Mouse (Mus musculus) neural tube, embryonic 15.5 days (tissue): Measurements from ENCODE around the gene Gm3448. TPM values are rescaled to one million over a fixed set of nuclear protein-coding genes. Genes with fewer than 3 reads are reported as not detected.
A peak's percentile ranks its signal among the peaks of the same experiment; 100 is the strongest.
"Not testable (repeated sequence)": the region's sequence is repeated elsewhere in the genome, so short reads cannot be mapped to it uniquely, and the experiment has no call there.

Experiments used
- ATAC-seq: fragments of 200-750 bp; cut with Nextera tagmentation; 2 replicates; pipeline ENCODE4 v1.8.0; 2017; ENCODE audit warnings: mild to moderate bottlenecking, moderate TSS enrichment, moderate library complexity; ENCODE audit not compliant: low FRiP score
- H3K27ac ChIP-seq: fragments of 300-500 bp; sonication (generic); replicated peaks from 2 replicates; pipeline ENCODE4 v1.5.1; 2015; ENCODE audit warnings: mild to moderate bottlenecking, inconsistent platforms
- H3K27me3 ChIP-seq: fragments of 300-500 bp; sonication (generic); replicated peaks from 2 replicates; pipeline ENCODE4 v1.6.1; 2015; ENCODE audit warnings: inconsistent platforms
- H3K36me3 ChIP-seq: fragments of 300-500 bp; sonication (generic); 2 replicates; pipeline ENCODE4 v1.6.1; 2015; ENCODE audit warnings: inconsistent platforms
- H3K4me1 ChIP-seq: fragments of 300-500 bp; sonication (generic); 2 replicates; pipeline ENCODE4 v1.6.1; 2015; ENCODE audit warnings: inconsistent platforms
- H3K4me2 ChIP-seq: fragments of 300-500 bp; sonication (generic); 2 replicates; pipeline ENCODE4 v1.6.1; 2015; ENCODE audit warnings: inconsistent platforms, mild to moderate bottlenecking, moderate library complexity
- H3K4me3 ChIP-seq: fragments of 300-500 bp; sonication (generic); replicated peaks from 2 replicates; pipeline ENCODE4 v1.5.1; 2015; ENCODE audit warnings: mild to moderate bottlenecking, inconsistent platforms
- H3K9ac ChIP-seq: fragments of 300-500 bp; sonication (generic); replicated peaks from 2 replicates; pipeline ENCODE4 v1.6.1; 2015; ENCODE audit warnings: mild to moderate bottlenecking, inconsistent platforms
- H3K9me3 ChIP-seq: fragments of 300-500 bp; sonication (generic); replicated peaks from 2 replicates; pipeline ENCODE4 v1.6.1; 2016; ENCODE audit warnings: inconsistent platforms
- WGBS: fragments of 180-500 bp; shearing (Covaris S2); methylation state at CpG from one replicate; pipeline ENCODE4 v1.1.7; 2015; ENCODE audit warnings: mixed read lengths; 5-methylcytosine and 5-hydroxymethylcytosine counted together
- polyA plus RNA-seq: library from polyadenylated mRNA; unstranded; fragments of >200 nt; fragmentation: Nextera tagmentation; extraction: Ambion mirVana; gene quantifications from 2 replicates; pipeline ENCODE4 v1.2.1, GENCODE M21; 2015

The Gm3448 gene
- polyA plus RNA-seq, 1 experiment from 2014 or later = 3.2 TPM

DNA sequence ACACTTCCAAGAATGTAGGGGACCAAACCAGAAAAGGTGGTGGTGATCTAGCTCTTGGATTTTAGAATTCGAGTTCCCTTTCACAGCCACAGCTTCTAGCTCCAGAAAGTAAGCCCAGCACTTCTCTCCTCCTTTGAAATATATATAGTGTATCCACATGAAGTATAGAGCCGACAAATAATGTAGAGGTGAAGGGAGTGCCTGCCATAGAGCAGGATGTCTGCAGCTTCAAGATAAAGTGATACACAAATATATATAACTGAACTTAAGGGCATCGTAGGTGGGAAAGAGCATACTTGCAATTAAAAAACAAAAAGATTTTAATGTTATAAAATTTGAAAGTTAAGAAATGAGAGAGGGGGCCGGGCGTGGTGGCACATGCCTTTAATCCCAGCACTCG, 15.8 kb downstream of the Gm3448 start:
- not testable (repeated sequence) for H3K36me3 ChIP-seq, H3K9ac ChIP-seq, H3K27ac ChIP-seq, H3K9me3 ChIP-seq, H3K4me2 ChIP-seq, ATAC-seq, H3K4me1 ChIP-seq, H3K27me3 ChIP-seq, H3K4me3 ChIP-seq
- WGBS = no CpG with 5 or more reads among the region's 6 CpGs

- not testable (repeated sequence) for H3K4me1 ChIP-seq, H3K27me3 ChIP-seq, H3K4me2 ChIP-seq, H3K36me3 ChIP-seq, H3K9me3 ChIP-seq, H3K4me3 ChIP-seq, H3K27ac ChIP-seq, H3K9ac ChIP-seq
- WGBS = no CpG with 5 or more reads among the region's 48 CpGs
- ATAC-seq = peak; percentile 93
These were observed 16.7 kb downstream of the Gm3448 start for GRCm38 (mm10) chr17:15024502-15025193.

DNA sequence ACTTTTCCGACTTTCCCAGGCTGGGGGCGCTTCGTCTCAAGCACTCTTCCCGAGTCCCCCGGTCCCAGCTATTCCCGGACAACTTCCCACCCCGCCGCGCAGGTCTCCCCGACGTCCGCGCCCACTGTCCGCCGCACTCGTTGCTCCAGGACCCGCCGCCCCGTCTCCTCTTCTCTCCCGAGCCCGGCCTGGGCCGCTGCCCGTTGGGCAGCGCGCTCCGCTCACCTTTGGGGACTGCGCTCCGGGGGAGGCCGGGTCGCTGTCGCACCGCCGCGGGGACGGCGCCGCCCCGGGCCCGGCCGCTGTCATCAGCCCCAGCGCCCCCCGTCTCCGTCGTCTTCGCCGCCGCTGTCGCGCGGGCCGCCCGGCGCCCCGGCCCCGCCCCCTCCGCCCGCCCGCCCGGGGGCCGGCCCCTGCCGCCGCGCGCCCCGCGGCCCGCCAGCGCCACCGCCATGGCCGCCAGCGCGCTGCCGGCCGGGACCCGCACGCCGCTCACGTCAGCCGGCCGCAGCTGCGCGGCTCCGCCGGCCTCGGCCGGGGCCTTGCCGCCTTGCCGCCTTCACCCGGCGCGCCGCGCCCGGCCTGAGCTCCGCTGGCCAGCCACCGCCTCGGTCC, 17.4 kb downstream of the Gm3448 start:
- H3K4me3 ChIP-seq, H3K27ac ChIP-seq, H3K9ac ChIP-seq, H3K36me3 ChIP-seq, H3K27me3 ChIP-seq, H3K4me2 ChIP-seq, H3K4me1 ChIP-seq, H3K9me3 ChIP-seq: not testable (repeated sequence)
- peak; percentile 81 for ATAC-seq
- no CpG with 5 or more reads among the region's 97 CpGs for WGBS

DNA sequence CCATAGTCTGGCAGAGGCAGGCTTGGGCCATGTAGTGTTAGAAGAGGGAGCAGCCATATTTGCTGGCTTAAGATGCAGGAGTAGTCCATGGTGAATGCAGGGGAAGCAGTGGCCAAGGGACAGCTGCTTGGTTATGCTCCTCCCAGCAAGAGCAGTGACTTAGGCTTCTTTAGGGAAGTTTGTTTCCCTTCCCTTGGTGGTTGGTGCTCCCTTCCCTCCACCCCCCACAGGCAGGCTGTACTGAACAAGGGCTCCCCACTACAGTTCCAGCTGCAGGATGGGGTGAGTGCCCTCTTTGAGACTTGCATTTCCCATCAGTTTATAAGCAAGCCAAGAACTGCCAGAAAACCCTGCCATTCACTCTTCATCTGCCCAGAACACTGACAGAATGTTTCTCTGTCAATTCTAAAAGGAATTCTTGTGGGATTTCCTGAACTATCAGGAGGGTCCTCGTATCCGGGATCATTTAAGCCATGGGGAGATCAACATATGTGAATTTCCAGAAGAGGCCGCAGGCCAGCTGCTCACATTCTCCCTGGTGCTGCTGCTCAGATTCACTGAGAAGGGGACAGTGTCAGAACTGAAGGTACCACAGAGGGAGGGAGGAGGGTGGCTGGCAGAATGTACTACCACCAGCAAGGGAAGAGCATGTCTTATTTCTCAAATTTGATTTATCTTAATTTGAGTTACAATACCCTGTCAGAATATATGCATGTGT, 19.7 kb downstream of the Gm3448 start:
- 74% methylated on average over 3 of the region's 3 CpGs for WGBS
- not testable (repeated sequence) for H3K9ac ChIP-seq, H3K4me2 ChIP-seq, H3K27ac ChIP-seq, H3K36me3 ChIP-seq, H3K4me1 ChIP-seq, H3K4me3 ChIP-seq, ATAC-seq, H3K27me3 ChIP-seq, H3K9me3 ChIP-seq

- no CpG with 5 or more reads among the region's 60 CpGs for WGBS
- H3K4me2 ChIP-seq, H3K9ac ChIP-seq, H3K27me3 ChIP-seq, H3K4me3 ChIP-seq, H3K9me3 ChIP-seq, H3K27ac ChIP-seq, H3K36me3 ChIP-seq, H3K4me1 ChIP-seq: not testable (repeated sequence)
- ATAC-seq = peak; percentile 97
These were observed 31.5 kb downstream of the Gm3448 start, which contains the start of gene Gm3435 for GRCm38 (mm10) chr17:15009706-15010413. TSS of gene Gm3435 (plus strand) at chr17:15010176.

DNA sequence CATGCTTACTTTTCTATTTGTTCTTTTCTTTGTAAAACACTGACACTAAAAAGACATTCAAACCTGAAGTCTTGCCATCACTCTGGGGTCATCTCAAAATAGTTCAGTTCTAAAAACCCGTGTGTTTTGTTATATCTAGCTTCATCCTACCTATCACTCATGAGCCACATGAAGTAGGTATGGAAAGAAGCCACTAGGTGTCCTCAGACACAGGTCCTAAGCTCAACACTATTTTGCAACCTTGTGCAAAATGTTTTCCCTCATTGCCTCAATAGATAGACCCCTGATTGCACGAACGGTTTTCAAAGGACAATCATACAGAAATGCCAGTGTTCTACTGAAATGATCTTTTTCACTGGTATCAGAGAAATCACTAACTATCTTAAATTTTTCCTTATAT, 32.2 kb downstream of the Gm3448 start:
- H3K27me3 ChIP-seq, H3K4me3 ChIP-seq, H3K9me3 ChIP-seq, H3K27ac ChIP-seq, H3K4me2 ChIP-seq, H3K36me3 ChIP-seq, H3K9ac ChIP-seq, H3K4me1 ChIP-seq: not testable (repeated sequence)
- 0 out of 2 replicates have a peak, but pooled peaks have one; percentile 16 for ATAC-seq
- no CpG with 5 or more reads among the region's 3 CpGs for WGBS

DNA sequence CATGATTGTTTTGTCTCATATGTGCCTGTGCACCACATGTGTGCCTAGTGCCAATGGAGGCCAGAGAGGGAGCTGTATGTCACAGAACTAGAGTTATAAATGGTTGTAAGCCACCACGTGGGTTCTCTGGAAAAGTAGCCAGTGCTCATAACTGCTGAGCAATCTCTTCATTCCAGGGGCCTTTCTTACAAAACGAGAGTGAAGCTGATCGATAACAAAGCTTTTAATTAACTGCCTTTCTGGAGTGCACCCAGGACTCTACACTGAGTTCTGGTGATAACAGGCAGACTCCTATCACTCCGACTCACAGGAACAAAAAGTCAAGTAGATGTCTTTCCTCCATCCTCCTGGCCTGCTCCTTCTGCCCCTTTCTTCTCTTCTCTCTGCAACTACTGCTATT, 41.3 kb downstream of the Gm3448 start:
- not testable (repeated sequence) for H3K27me3 ChIP-seq, H3K36me3 ChIP-seq, H3K4me1 ChIP-seq, H3K9ac ChIP-seq, H3K9me3 ChIP-seq, H3K4me2 ChIP-seq, H3K4me3 ChIP-seq, ATAC-seq, H3K27ac ChIP-seq
- no CpG with 5 or more reads among the region's 4 CpGs for WGBS

- not testable (repeated sequence) for H3K36me3 ChIP-seq, H3K9me3 ChIP-seq, H3K4me3 ChIP-seq, H3K27ac ChIP-seq, H3K9ac ChIP-seq, H3K27me3 ChIP-seq, ATAC-seq, H3K4me2 ChIP-seq, H3K4me1 ChIP-seq
- no CpG with 5 or more reads among the region's 5 CpGs for WGBS
These were observed 47.2 kb downstream of the Gm3448 start for GRCm38 (mm10) chr17:14994140-14994539.

DNA sequence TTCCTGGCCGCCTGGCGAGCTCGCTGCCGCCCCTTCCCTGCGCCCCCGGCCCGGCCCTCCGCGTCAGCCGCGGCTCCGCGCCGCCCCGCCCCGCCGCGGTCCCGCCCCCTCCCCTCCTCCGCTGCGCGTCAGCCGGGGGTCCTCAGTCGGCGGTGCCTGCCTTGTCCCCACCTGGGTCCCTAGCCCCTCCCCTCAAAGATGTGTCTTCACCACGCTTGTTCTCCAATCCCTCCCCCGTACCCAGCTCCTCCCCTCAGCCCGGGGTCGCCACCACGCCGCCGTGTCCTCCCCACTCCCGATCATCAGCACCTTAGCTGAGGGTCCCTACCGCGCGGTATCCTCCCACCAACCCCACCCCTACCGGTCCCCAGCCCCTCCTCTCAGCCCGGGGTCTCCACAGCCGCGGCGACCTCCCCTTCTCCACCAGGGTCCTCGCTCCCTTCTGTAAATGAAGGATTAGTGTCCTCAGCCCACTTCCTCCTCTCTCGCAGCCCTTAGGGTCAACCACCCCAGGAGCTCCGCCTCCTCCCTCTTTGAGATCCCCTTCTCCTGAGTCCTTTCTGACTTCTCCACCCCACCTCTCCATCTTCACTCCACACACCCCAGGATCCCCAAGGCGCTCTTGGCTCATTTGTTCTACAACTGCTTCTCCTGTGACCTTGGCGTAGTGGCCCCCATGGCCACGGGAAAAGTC, 48.1 kb downstream of the Gm3448 start:
- peak; percentile 93 for ATAC-seq
- not testable (repeated sequence) for H3K4me1 ChIP-seq, H3K9ac ChIP-seq, H3K27me3 ChIP-seq, H3K27ac ChIP-seq, H3K9me3 ChIP-seq, H3K36me3 ChIP-seq, H3K4me2 ChIP-seq, H3K4me3 ChIP-seq
- no CpG with 5 or more reads among the region's 47 CpGs for WGBS

DNA sequence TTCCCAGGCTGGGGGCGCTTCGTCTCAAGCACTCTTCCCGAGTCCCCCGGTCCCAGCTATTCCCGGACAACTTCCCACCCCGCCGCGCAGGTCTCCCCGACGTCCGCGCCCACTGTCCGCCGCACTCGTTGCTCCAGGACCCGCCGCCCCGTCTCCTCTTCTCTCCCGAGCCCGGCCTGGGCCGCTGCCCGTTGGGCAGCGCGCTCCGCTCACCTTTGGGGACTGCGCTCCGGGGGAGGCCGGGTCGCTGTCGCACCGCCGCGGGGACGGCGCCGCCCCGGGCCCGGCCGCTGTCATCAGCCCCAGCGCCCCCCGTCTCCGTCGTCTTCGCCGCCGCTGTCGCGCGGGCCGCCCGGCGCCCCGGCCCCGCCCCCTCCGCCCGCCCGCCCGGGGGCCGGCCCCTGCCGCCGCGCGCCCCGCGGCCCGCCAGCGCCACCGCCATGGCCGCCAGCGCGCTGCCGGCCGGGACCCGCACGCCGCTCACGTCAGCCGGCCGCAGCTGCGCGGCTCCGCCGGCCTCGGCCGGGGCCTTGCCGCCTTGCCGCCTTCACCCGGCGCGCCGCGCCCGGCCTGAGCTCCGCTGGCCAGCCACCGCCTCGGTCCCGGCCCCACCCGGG, 48.7 kb downstream of the Gm3448 start:
- not testable (repeated sequence) for H3K4me3 ChIP-seq, H3K27me3 ChIP-seq, H3K4me2 ChIP-seq, H3K36me3 ChIP-seq, H3K4me1 ChIP-seq, H3K9ac ChIP-seq, H3K9me3 ChIP-seq, H3K27ac ChIP-seq
- peak; percentile 85 for ATAC-seq
- WGBS = no CpG with 5 or more reads among the region's 98 CpGs

DNA sequence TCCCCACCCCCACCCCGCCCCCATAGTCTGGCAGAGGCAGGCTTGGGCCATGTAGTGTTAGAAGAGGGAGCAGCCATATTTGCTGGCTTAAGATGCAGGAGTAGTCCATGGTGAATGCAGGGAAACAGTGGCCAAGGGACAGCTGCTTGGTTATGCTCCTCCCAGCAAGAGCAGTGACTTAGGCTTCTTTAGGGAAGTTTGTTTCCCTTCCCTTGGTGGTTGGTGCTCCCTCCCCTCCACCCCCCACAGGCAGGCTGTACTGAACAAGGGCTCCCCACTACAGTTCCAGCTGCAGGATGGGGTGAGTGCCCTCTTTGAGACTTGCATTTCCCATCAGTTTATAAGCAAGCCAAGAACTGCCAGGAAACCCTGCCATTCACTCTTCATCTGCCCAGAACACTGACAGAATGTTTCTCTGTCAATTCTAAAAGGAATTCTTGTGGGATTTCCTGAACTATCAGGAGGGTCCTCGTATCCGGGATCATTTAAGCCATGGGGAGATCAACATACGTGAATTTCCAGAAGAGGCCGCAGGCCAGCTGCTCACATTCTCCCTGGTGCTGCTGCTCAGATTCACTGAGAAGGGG, 51.1 kb downstream of the Gm3448 start:
- not testable (repeated sequence) for H3K27ac ChIP-seq, H3K27me3 ChIP-seq, H3K4me2 ChIP-seq, H3K9me3 ChIP-seq, H3K4me3 ChIP-seq, H3K36me3 ChIP-seq, H3K4me1 ChIP-seq, H3K9ac ChIP-seq, ATAC-seq
- 93% methylated on average over 4 of the region's 5 CpGs for WGBS
